Mouse (Mus musculus) layer of hippocampus, postnatal 10 days (tissue): ENCODE data around the gene Nfic. TPM values are rescaled to one million over a fixed set of nuclear protein-coding genes. Genes with fewer than 3 reads are reported as not detected.

Source experiments
- DNase-seq, 2 experiments: peaks; one replicate each; pipeline ENCODE4 v3.0.0; 2021; ENCODE audit warnings: low spot score in 2 of 2
- total RNA-seq, 2 experiments: library from RNA; stranded (reverse); gene quantifications; 2 replicates each; pipeline ENCODE4 v1.2.3; 2021

Nfic gene
- total RNA-seq, 2 experiments from 2014 or later: 51.2 to 55.8 TPM

DNA sequence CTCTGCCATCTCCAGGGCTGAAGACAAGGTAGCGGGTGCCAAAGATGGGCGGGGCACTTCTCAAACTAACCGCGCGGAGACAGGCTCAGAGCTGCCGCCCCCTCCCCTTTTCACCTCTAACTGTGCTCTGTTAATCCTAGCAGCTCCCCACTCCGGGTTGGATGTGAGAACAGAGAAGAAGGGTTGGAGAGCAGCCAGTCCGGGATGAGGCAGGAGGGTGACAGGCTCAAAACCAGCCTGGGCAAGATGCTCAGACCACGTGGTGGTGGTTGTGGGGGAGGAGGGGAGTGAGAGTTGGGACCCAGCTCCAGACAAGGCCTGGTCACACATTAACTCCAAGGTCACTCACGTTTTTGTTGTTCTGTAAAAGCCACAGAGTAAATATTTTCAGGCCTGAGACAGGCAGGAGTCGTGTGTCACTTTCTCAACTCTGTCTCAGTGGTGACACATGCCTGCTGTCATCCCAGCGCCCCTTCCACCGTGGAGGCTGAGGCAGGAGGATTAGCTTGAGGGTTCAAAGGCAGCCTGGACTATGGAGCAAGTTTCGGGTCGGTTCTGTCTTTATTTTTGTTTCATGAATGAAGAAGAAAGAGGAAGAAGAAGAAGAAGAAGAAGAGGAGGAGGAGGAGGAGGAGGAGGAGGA lies 23.8 kb downstream of the Nfic start:
- peak; percentile 50 to 68 for DNase-seq

DNA sequence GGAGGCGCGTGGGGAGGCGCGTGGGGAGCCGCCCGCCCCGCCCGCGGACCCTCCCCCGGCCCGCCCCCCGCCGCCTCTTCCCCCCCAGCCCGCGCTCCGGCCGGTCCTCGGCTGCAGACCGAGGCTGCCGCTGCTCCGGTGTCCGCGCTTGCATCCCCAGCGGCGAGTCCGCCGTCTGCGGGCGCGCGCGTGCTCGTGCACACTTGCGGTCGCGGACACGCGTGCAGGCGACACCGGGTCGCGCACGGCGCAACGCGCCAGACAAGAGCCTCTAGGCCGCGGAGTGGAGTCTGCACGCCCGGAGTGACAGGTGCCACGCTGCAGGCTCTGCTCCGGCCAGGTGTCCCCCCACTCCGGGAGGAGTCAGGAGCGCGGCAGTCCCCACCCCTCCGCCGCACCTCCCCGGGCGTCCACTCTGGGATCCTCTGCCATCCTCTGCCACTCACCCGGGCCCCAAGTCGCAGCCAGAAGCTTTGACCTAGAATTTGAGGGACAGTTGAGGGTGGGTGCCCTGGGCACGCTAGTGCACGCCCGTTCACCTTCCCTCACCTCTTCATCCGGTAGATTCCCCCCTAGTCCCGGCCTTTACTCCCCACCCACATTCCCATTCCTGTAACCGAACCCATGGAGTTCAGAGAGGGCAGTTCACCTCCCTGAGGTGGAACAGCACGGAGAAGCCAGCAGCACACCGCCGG lies 24.5 kb downstream of the Nfic start:
- peak; percentile 63 to 80 for DNase-seq

DNA sequence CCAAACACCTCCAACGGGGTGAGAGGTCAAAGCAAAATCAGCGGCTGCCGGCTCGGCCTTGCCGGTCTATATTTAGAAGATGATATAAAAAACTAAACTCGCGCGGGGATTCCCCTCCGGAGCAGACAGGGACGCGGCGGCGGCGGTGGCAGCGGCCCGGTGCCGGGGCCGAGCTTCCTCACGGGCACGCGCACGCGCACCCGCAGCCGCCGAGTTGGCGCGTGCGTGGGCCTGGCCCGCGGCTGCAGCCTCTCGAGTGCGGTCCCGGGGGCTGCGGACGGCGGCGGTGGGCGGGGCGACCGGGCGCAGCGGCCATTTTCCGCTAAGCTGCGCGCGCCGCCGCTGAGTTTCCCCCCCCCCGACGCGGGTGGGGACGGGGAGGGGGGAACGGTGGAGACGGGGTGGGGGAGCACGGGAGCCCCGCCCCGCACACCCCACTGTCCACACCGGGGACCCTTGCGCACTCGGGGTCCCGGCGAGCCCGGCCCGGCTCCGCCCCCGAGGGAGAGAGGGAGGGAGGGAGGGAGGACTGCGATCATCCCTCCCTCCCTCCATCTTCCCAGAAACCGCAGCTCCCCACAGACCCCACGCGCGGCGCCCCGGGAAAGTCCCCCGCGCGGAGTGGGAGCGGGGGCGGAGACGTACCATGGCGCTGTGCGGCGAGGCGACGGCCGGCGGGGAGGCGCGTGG lies 25.1 kb downstream of the Nfic start:
- DNase-seq: peak; percentile 77 to 87

DNA sequence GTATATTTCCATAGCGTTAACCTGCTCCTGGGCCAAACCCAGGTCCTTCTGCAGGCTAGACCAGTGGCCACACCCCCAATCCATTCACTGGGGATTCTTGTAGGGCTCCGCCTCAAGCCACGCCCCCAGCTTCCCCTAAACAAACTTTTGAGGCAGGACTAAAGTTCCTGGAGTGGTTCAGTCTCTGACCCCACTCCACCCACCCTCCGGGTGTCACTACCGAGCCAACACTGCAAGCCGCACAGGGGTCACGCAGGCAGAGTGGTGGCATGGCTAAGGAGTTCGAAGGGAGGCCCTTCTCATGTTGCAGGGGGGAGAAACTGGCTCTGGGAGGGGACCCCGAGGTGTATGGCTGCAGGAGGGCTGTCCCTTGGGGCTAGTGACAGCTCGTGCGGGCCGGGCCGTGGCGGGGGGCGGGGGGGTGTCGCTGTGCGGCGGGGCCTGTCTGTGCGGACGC lies 25.8 kb downstream of the Nfic start:
- peak; percentile 54 to 70 for DNase-seq

DNA sequence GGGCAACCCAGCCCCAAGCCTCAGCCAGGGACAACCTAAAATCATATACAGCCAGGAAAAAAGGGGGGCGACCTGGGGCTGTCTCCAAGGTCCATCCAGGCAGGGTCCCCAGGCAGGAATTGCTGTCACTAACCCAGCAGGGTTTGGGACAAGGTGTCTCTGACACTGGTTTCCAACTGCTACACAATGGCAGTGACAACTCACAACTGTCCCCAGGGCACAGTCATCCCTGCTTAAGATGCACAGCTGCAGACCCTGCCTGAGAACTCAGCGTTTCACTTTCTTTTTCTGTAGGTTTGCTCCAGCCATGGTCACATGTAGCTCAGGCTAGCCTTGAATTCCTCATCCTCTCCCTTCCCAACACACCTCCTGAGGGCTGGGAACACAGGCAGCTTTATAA lies 26.3 kb downstream of the Nfic start:
- DNase-seq: peak; percentile 5 to 23

DNA sequence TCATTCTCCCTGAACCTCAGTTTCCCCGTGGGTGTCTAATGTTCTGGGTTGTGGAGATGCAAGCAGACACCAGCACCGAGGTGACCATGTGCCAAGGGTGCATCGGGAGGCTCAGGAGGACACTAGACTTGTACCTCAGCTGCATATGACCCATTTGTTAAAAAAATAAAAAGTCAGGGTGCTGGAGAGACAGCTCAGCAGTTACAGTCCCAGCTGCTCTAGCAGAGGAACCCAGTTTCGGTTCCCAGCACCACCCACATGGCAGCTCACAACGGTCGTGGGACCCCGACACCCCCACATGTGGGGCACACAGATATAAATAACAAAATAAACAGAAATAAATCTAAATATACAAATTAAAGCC lies 26.9 kb downstream of the Nfic start:
- DNase-seq: peak in 1 of 2 experiments; percentile 14

DNA sequence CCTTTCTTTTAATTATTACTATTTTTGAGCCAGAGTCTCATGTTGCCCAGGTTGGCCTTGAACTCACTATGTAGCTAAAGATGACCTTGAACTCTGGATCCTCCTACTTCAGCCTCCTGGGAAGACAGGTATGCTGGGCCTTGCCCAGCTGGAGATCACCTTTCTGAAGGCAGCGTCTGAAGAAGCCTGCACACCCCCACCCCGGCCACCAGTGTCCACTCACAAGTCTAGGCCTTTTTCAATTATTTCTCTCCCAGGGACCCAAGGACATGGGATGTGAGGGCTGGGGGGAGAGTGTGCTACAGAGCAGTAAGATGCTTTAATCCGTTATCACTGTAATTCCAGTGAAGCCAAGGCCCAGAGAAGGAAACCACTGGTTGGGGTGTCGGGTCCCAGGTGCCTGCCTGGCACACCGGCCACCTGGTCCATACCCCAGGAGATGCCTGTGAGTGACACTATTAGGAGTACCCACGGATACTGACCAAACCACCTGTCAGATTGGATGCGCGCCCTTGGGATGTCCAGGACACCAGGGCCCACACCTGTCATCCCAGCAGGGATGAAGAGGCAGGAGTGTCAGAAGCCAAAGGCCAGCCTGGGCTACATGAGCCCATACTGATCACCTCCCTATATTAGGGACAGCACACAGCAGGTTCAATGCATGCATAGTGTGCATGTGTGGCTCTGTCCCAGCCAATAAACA lies 27.5 kb downstream of the Nfic start:
- DNase-seq: peak; percentile 6 to 28

DNA sequence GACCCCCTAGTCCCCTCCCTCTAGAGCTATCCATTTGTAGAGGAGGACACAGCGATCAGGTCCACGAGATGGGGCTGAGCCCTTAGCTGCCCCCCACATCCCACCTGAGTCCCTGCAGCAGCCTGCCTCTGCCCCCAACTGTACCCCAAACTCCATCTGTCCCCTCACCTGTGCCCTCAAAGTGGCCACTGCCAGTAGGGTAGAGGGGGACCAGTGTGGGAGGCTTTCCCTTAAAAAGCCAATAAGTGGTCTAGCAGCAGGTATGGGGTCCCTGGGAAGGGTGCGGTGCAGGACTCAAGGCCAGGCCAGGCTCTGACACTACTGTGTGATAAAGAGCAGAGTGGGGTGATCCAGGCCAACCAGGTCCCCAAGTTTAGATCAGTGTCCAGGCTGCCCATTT lies 28.1 kb downstream of the Nfic start:
- DNase-seq: no peak

DNA sequence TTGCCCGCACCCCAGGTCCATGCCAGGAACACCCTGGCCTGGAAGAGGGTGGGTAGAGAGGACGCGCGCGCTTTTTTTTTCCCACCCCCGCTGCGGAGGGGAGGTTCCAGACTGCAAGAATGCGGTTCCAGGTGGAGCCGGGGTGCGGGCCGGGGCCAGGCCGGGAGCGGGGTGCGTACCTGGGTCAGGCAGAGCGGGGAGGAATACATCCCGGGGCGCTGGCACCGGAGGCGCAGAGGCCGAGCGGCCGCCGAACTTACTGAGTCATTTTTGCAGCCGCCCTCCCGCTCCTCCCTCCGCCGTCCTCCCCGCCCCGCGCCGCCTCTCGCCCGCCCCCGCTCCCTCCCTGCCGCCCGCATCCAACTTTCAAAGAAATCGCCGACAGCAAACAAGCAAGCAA lies 28.5 kb downstream of the Nfic start:
- DNase-seq: peak; percentile 52 to 64

DNA sequence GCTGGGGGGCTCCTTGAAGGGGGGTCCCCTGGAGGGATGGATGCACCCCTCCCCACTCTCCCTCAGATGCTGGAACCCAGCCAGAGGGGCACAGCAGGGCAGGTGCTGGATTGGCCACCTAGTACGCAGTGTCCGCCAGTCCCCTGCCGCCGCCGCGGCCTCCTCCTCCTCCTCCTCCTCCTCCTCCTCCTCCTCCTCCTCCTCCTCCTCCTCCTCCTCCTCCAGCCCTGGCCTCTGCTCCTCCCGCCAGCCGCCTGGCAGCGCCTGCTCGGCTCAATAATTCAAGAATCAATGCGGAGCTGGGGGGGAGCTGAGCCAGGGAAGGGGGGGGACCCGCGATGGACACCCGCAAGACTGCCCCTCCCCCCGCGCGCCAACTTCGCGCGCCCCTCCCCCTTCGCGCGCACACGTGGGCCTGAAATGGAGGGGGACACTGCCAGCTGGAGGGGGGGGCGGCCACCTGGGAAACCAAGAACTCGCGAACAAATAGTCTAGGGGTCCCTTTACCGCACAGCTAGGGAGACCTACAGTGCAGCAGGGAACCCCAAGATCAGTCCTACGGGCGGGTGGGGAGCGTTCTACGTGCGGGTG lies 29.3 kb downstream of the Nfic start:
- peak; percentile 40 to 50 for DNase-seq

DNA sequence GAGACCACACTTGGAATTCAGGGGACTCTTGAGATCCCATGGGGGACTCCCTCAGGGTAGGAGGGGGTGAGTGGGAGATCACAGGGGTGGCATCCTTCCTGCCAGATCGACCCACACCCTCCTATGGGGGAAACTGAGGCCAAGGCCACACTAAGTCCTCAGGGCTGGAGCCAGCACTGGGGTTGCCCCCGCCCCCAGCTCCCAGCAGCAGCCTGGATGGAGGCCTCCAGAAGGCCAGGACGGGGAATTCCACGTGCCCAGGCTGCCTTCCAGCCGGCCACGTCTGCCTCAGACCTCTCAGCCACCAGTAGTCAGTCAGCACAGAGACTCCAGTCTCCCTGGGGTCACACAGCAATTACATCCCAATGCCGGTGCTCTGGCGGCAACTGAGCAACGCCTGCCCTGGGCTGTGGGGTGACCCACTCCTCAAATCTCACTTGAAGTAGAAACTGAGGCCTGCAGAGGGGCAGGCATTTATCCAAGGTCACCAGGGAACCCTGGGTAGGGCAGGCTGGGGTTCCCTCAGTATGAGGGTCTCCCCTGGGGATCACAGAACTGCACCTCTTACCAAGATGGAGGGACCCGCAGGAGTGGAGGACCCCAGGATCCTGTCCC lies 30.1 kb downstream of the Nfic start:
- DNase-seq: peak; percentile 24 to 48

DNA sequence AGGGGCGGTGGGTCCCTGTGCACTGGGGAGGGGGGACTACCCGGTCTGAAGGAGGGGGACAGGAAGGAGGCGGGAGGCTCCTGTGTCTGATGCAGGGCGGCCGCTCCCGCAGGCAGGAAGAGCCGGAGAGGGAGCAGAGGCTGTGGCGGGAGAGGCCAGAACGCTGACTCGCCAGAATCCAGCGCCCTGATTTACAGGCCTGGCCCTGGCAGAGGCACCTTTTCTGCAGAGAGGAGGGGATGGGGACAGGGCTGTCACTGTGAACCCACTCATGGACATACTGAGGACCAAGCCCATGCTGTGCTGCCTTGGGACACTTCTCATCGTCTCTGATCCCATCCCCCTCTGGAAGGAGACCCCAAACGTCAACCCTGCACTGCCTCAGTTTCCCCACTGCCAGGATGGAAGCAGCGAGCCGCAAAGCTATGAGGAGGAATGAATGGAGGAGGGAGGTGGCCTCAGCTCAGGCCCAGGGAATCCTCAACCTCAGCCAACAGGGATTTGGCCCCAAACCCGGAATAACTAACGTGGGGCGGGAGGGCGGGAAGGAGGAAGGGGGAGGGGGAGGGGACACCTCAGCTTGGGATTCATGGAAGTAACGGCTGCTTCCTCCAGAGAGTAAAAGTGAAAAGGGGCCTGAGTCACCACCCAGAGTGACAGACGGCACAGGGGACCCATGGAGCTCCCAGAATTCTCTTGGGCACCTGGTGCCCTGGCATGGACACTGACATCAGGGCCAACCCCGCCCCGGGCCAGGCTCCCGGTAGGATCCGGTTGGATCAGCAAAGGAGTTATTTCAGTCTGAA lies 31.0 kb downstream of the Nfic start:
- DNase-seq: peak; percentile 27 to 53

DNA sequence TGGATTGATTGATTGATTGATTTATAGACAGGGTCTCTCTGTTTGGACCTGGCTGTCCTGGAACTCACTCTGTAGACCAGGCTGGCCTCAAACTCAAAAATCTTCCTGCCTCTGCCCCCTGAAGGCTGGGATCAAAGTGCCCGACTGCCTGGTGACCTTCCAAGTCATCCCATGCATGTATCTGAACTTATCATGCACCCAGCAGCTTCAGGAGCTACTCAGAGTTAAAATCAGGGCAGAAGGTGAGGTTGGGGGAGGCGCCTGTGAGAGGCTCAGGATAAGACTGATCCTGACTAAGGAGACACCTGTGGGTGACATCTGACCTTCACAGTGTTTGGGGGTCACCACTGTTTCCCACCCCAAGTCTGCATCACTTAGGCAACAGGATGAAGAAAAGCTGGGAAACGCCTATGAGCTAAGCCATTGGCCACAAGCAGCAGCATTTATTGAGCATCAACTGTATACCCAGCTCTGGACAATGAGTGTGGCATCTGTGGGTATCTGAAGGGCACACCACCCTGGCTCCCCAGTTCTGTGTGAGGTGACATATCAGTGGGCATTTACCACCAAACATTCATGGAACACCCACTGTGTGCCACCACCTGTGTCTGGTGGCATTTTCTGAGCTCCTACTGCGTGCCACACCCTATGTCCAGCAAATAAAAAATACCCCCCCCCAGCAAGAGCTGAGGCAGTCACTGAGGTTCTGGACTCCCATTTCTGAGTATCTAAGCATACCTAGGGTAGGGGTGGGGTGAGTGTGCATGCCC lies 31.8 kb downstream of the Nfic start:
- peak in 1 of 2 experiments; percentile 9 for DNase-seq

DNA sequence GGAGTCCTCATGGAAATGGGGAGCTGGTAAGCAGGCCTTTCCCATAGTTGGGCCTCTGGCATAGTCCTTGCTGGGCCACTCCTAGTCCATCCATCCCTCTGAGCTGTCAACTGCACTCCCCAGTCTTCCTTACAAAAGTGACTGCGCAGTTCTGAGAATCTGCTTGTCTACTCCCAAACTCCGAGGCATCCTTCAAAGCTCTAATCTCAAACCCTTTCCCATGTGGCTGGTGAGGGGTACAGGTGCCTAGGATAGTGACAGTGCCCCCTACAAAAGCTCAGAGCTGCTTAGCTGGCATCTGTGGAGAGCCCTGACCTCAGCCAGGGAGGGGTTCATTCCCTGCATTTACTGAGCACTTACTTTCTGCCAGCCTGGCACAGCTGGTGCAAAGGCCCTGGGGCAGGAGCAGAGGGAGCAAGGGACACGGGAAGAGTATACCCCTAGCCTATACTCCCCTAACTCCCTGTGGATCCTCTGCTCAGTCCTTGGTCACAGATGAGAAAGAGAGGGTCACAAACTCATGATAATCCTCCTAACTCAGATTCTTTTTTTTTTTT lies 32.7 kb downstream of the Nfic start:
- DNase-seq: peak in 1 of 2 experiments; percentile 10

DNA sequence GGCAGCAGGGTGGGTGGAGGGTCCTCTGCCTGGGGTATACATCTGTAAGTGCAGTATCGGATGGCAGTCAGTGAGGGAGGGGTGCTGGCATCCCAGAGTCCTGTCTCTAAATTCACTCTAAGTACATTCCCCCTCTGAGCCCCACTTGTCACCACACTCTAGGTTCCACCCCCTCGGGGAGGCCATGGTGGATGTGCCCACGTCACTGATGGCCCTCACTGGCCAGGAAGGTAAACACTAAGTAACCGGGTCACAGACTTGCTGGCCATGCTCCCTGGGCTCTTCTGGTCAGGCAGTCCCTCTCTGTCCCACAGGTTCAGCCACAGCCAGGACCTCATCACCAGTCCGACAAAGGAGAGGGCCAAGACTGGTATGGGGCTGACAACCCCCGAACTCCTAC lies 33.2 kb downstream of the Nfic start:
- DNase-seq: no peak

DNA sequence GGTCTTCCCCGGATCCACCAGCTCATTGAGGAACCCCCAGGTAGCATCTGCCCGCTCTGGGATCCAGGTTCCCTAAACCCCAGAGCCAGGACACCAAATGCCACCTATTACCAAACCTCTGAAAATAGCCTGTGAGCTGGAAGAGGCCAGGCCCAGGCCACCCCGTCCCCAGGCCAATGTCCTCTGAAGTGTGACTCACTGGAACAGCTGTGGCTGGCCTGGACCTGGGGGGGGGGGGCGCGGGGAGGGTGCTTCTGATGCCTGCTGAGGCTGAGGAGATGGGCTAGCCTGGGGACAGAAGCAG lies 33.7 kb downstream of the Nfic start:
- DNase-seq: no peak

DNA sequence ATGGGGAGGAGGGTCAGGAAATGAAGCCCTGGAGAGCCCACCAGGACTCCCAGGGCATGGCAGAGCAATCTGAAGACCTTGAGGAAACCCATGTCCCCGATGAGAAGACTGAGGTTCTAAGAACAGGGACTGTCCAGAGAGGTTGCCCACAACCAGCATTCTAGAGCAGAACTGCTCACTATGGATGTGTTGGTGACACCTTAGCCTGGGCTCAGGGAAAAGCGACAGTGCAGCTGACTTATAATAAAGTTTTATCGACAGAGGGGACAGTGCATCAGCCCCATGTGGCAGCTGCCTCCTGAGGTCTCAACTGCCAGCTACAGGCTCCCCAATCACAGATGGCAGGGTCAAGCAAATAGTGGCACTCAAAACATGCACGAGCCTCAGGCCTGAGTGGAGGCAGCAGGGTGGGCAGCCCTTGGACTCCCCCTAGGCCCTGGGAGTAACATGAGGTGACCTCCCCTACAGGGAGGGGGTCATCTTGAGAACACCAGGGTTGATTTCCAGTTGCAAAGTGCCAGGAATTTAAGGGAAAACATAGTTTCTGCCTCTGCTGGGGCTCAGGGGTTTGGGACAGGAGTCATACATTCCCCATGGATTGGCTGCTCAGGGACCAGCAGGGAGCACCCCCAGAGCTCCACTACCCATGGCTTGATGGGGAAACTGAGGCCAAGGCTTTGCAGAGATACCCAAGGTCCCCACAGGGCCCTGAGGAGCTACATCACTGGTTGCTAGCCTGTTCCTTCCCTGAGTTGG lies 34.2 kb downstream of the Nfic start:
- DNase-seq: peak in 1 of 2 experiments; percentile 6

DNA sequence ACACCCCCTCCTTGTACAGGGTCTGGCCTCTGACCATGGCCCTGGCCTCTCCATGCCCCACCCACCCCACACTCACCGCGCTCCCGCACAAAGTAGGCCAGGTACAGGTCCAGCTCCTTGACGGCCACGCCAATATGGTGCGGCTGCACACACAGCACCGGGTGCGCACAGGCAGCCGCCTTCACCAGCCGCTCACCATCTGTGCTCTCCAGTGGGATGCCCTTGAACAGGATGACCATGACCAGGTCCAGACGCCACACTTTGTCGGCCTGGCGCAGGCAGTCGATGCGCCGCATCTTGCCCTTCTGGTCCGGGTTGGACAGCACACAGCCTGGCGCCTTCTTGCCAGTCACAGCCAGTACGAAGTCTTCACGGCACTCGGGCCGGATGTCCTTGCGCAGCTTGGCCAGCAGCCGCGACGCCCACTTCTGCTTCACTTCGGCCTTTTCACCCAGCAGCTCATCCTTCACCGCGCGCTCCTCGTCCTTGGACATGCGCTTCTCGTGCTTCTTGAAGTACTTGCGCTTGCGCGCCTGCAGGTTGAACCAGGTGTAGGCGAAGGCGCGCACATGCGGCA lies 35.2 kb downstream of the Nfic start:
- peak; percentile 10 to 18 for DNase-seq
